10 mouse cellular contexts compared by ENCODE assay signal in genomic region chr9:65434140-65434539, GRCm38 (mm10). TPM values are rescaled to one million over a fixed set of nuclear protein-coding genes. Genes with fewer than 3 reads are reported as not detected.
DNase-seq lines count a peak whose midpoint lies in the region; TF ChIP-seq lines count a peak whose summit lies in the region.
"Had no signal": no experiment of that assay in that cellular context is flagged by ENCODE, and none has a peak within 500 bp of the region (broad histone marks: within the 10 kb centered on the region; RNA-seq: fewer than 3 reads in every experiment).

No protein-coding gene starts in this region.

- no peak for TF ChIP-seq POLR2A in heart, adult 2 months (IDR thresholded peaks at IDR 0.05; ENCODE audit: insufficient read depth, low read depth, low read length)

- TF ChIP-seq CTCF in heart, adult 2 months (IDR thresholded peaks at IDR 0.05), result peak; percentile 70
- peak; percentile 60 for TF ChIP-seq CTCF in gastrocnemius, adult 2 months (IDR thresholded peaks at IDR 0.05)

- no peak overlapping the region for H3K9ac ChIP-seq in heart, adult 2 months (ENCODE audit: low read depth, low read length)
- H3K9ac ChIP-seq: embryonic facial prominence, embryonic 15.5 days had no signal

- H3K79me2 ChIP-seq in heart, adult 2 months (replicated peaks; ENCODE audit: control insufficient read depth, insufficient read depth, low read length), result no peaks in the 10 kb centered on the region

- DNase-seq in heart, adult 2 months, result peak; percentile 20 to 44
- DNase-seq in heart, adult 8-10 months (ENCODE audit: low spot score), result no peak
- peak; percentile 28 for DNase-seq in right cerebral cortex, postnatal 14 days
- no peak for DNase-seq in right cerebral cortex, postnatal 36 days (ENCODE audit: low spot score in 2 of 2)
- peak; percentile 27 for DNase-seq in brain, adult 2 months (ENCODE audit: low read depth, low spot score)
- DNase-seq in gastrocnemius, adult 2 months, result peak; percentile 36
- DNase-seq in lung, postnatal 14 days, result peak; percentile 49
- DNase-seq in testis, postnatal 10 days (ENCODE audit: low spot score), result peak; percentile 81

- H3K36me3 ChIP-seq in heart, adult 2 months (ENCODE audit: control insufficient read depth, insufficient read depth, low read length), result no peaks in the 10 kb centered on the region

- H3K27me3 ChIP-seq in heart, adult 2 months (ENCODE audit: control insufficient read depth, insufficient read depth, low read length), result no peaks in the 10 kb centered on the region
- H3K27me3 ChIP-seq: embryonic facial prominence, embryonic 15.5 days had no signal

- 63% methylated on average over 5 of the region's 5 CpGs for WGBS in heart, adult 2 months

- no peak overlapping the region for H3K4me3 ChIP-seq in heart, adult 2 months
- H3K4me3 ChIP-seq in gastrocnemius, adult 2 months, result no peak overlapping the region
- H3K4me3 ChIP-seq: embryonic facial prominence, embryonic 15.5 days had no signal

- TF ChIP-seq EP300 in heart, adult 2 months (IDR thresholded peaks at IDR 0.05; ENCODE audit: insufficient read depth, low read depth, low read length), result no peak

- peaks cover 3% of the 10 kb centered on the region for H3K4me1 ChIP-seq in heart, adult 2 months (ENCODE audit: control insufficient read depth, insufficient read depth, low read length)

- no peak overlapping the region for H3K27ac ChIP-seq in heart, adult 2 months
- no peak overlapping the region for H3K27ac ChIP-seq in gastrocnemius, adult 2 months
- H3K27ac ChIP-seq: embryonic facial prominence, embryonic 15.5 days had no signal

- intact Hi-C loops in heart, adult 2 months (cut with DNase I), result loop anchor here (5.0 kb wide), 1 partner anchor 212 kb away; no protein-coding TSS in a partner anchor
- intact Hi-C loops in gastrocnemius, adult 2 months (cut with DNase I), result loop anchor here (5.0 to 10.0 kb wide), 2 partner anchors 82 to 209 kb away; no protein-coding TSS in a partner anchor

RNA-seq across cellular contexts. Expression of gene Mtfmt, which starts 1.4 kb away (rescaled TPM):
- total RNA-seq in heart, adult 2 months (2021), result 1 to 10 TPM; 5.8 to 6.2 TPM
- 5.3 and 9.3 TPM in 2 replicates for polyA plus RNA-seq in heart, adult 2 months (2012; rRNA removed)
- total RNA-seq in heart, adult 8-10 months (2022), result 1 to 10 TPM; 5.4 to 7.9 (median 6.9) TPM
- total RNA-seq in gastrocnemius, adult 2 months (2021), result 1 to 10 TPM; 4.3 to 5.7 TPM

RNA-seq across cellular contexts. Expression of gene Slc51b, which starts 11.4 kb away (rescaled TPM):
- total RNA-seq in heart, adult 2 months (2021), result not detected
- not detected in 2 replicates for polyA plus RNA-seq in heart, adult 2 months (2012; rRNA removed)
- not detected for total RNA-seq in heart, adult 8-10 months (2022)
- not detected for total RNA-seq in gastrocnemius, adult 2 months (2021)
- polyA plus RNA-seq: embryonic facial prominence, embryonic 15.5 days; limb, embryonic 14.5 days had no signal

RNA-seq across cellular contexts. Expression of gene Spg21, which starts 26.6 kb away (rescaled TPM):
- total RNA-seq in heart, adult 2 months (2021), result 10 to 100 TPM; 11.4 to 12.1 TPM
- 8.8 and 21.1 TPM in 2 replicates for polyA plus RNA-seq in heart, adult 2 months (2012; rRNA removed)
- total RNA-seq in heart, adult 8-10 months (2022), result 10 to 100 TPM; 12.9 to 17.1 (median 15.9) TPM
- 1 to 10 TPM; 6.1 to 6.6 TPM for total RNA-seq in gastrocnemius, adult 2 months (2021)

RNA-seq across cellular contexts. Expression of gene Rasl12, which starts 35.8 kb away (rescaled TPM):
- total RNA-seq in heart, adult 2 months (2021), result 1 to 10 TPM; 7.2 to 8.3 TPM
- polyA plus RNA-seq in heart, adult 2 months (2012; rRNA removed), result 19.8 and 20.5 TPM in 2 replicates
- 1 to 10 TPM; 5.5 to 8.0 (median 6.0) TPM for total RNA-seq in heart, adult 8-10 months (2022)
- 1 to 10 TPM; 3.1 to 3.3 TPM for total RNA-seq in gastrocnemius, adult 2 months (2021)

RNA-seq across cellular contexts. Expression of gene Kbtbd13, which starts 42.7 kb away (rescaled TPM):
- 1 to 10 TPM; 2.1 to 2.6 TPM for total RNA-seq in heart, adult 2 months (2021)
- polyA plus RNA-seq in heart, adult 2 months (2012; rRNA removed), result 2.4 and 4.0 TPM in 2 replicates
- 1 to 10 TPM; 2.4 to 3.6 (median 3.1) TPM for total RNA-seq in heart, adult 8-10 months (2022)
- 10 to 100 TPM in 1 of 2 experiments, 1 to 10 TPM in 1; 7.8 to 19.5 TPM for total RNA-seq in gastrocnemius, adult 2 months (2021)

Comparison
In these comparisons a context has a peak if more than half of its experiments do, and no peak if none do; other contexts are left out.
1. DNase-seq: peak in heart, adult 2 months (2 of 2), right cerebral cortex, postnatal 14 days (single experiment), brain, adult 2 months (single experiment), gastrocnemius, adult 2 months (single experiment), lung, postnatal 14 days (single experiment) and testis, postnatal 10 days (single experiment); none in heart, adult 8-10 months (single experiment) and right cerebral cortex, postnatal 36 days (0 of 2).